Mouse (Mus musculus) liver, embryonic 14.5 days (tissue): ENCODE data around the gene Cadm4.

Source experiments
- CTCF ChIP-seq: IDR thresholded peaks from 2 replicates; pipeline ENCODE4 v1.5.1; 2016; ENCODE audit warnings: antibody characterized with exemption, low read depth, control low read depth
- EP300 ChIP-seq: IDR thresholded peaks from 2 replicates; pipeline ENCODE4 v1.6.1; 2016; ENCODE audit warnings: antibody characterized with exemption, low read depth

DNA sequence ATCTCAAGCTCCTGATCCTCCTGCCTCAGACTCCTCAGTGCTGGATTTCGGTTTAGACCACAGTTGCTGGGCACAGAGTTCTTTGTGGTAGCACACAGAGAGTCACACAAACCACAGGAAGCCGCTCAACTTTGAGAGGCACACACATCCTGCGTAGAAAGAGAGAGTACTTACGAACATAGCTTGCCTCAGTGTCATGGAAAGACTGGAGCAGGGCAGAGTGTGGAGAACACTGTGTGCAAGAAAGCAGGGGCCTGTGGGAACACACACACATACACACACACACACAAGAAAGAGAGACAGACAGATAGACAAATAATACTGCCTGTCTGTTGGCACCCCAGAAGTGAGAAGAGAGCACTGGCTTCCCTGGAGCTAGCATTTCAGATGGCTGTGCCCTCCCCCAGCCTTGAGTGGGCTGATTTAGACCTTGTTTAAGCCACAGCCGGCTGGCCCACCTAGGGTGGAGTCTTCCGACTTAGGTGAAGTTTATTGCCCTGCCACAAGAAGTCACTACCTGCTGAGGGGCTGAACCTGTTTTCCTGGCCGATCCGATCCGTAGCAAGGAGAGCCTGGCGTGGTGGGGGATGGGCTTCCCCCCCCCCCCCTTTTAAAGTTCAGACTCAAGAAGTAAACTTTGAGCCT, 24.0 kb upstream of the Cadm4 start:
- no peak for TF ChIP-seq CTCF
- no peak for TF ChIP-seq EP300
